In genomic region chr16:12076270-12076669, GRCm38 (mm10) we compare ENCODE assay signal across 9 mouse cellular contexts.
DNase-seq lines count a peak whose midpoint lies in the region; ATAC-seq and TF ChIP-seq lines count a peak whose summit lies in the region.
"Had no signal": no experiment of that assay in that cellular context is flagged by ENCODE, and none has a peak within 500 bp of the region (broad histone marks: within the 10 kb centered on the region; RNA-seq: fewer than 3 reads in every experiment).

No protein-coding gene starts in this region.

- H3K4me3 ChIP-seq in kidney, adult 2 months (ENCODE audit: insufficient read depth, low read depth, low read length): no peak overlapping the region
- no peak overlapping the region for H3K4me3 ChIP-seq in forebrain, embryonic 11.5 days (ENCODE audit: low read depth, low read length)
- no peak overlapping the region for H3K4me3 ChIP-seq in midbrain, embryonic 11.5 days (ENCODE audit: low read depth, low read length)
- H3K4me3 ChIP-seq: neural tube, embryonic 12.5 days had no signal

- no peaks in the 10 kb centered on the region for H3K27me3 ChIP-seq in kidney, adult 2 months (replicated peaks; ENCODE audit: control insufficient read depth, insufficient read depth, low read length)
- no peaks in the 10 kb centered on the region for H3K27me3 ChIP-seq in forebrain, embryonic 11.5 days (ENCODE audit: control insufficient read depth, insufficient read depth, low read length)
- H3K27me3 ChIP-seq in midbrain, embryonic 11.5 days (ENCODE audit: control insufficient read depth, insufficient read depth, low read length): no peaks in the 10 kb centered on the region
- H3K27me3 ChIP-seq: neural tube, embryonic 12.5 days had no signal

- no peaks in the 10 kb centered on the region for H3K4me1 ChIP-seq in kidney, adult 2 months (ENCODE audit: control insufficient read depth, insufficient read depth, low read length)
- H3K4me1 ChIP-seq in forebrain, embryonic 11.5 days (replicated peaks; ENCODE audit: control insufficient read depth, insufficient read depth, low read length): no peaks in the 10 kb centered on the region; the same call in 1 of the 2 replicates
- peaks cover 3% of the 10 kb centered on the region; the same call in 1 of the 2 replicates for H3K4me1 ChIP-seq in midbrain, embryonic 11.5 days (ENCODE audit: control insufficient read depth, insufficient read depth, low read length)
- H3K4me1 ChIP-seq: neural tube, embryonic 12.5 days had no signal

- DNase-seq in kidney, adult 2 months: peak; percentile 1
- no peak for DNase-seq in kidney, adult 11 months
- peak; percentile 7 for DNase-seq in adipocyte (ENCODE audit: low spot score)
- peak; percentile 52 for DNase-seq in forebrain, embryonic 11.5 days (ENCODE audit: low spot score)
- DNase-seq in midbrain, embryonic 11.5 days (ENCODE audit: low spot score, missing footprints): no peak
- DNase-seq in thymus, postnatal 14 days: no peak
- no peak for DNase-seq in cerebellum, adult 18-20 months

- TF ChIP-seq CTCF in kidney, adult 2 months (conservative IDR thresholded peaks at IDR 0.05; ENCODE audit: insufficient read depth, insufficient read length, low read depth, low read length): no peak

- no peak overlapping the region for H3K4me2 ChIP-seq in forebrain, embryonic 11.5 days (ENCODE audit: low read depth, low read length, severe bottlenecking)
- no peak overlapping the region for H3K4me2 ChIP-seq in midbrain, embryonic 11.5 days
- H3K4me2 ChIP-seq: neural tube, embryonic 12.5 days had no signal

- WGBS in kidney, adult 2 months: 40% methylated on average over 3 of the region's 3 CpGs
- WGBS in forebrain, embryonic 11.5 days: 71% methylated on average over 3 of the region's 3 CpGs
- WGBS in midbrain, embryonic 11.5 days: 69% methylated on average over 3 of the region's 3 CpGs

- no peak overlapping the region for H3K27ac ChIP-seq in kidney, adult 2 months (ENCODE audit: insufficient read depth, low read depth, low read length)
- H3K27ac ChIP-seq in forebrain, embryonic 11.5 days (ENCODE audit: low read depth, low read length): no peak overlapping the region
- no peak overlapping the region for H3K27ac ChIP-seq in midbrain, embryonic 11.5 days (ENCODE audit: low read depth, low read length)
- H3K27ac ChIP-seq: neural tube, embryonic 12.5 days had no signal

- no peak overlapping the region for H3K9ac ChIP-seq in forebrain, embryonic 11.5 days (ENCODE audit: low read length)
- H3K9ac ChIP-seq in midbrain, embryonic 11.5 days (ENCODE audit: low read length): no peak overlapping the region
- H3K9ac ChIP-seq: neural tube, embryonic 12.5 days had no signal

- no peaks in the 10 kb centered on the region for H3K9me3 ChIP-seq in forebrain, embryonic 11.5 days (ENCODE audit: control insufficient read depth, low read length)
- no peaks in the 10 kb centered on the region for H3K9me3 ChIP-seq in midbrain, embryonic 11.5 days (ENCODE audit: control insufficient read depth, low read length)
- H3K9me3 ChIP-seq: neural tube, embryonic 12.5 days had no signal

- peak; percentile 67; the same call in 1 of the 2 replicates for ATAC-seq in forebrain, embryonic 11.5 days (replicated peaks; ENCODE audit: low FRiP score)
- ATAC-seq in midbrain, embryonic 11.5 days (ENCODE audit: low FRiP score): peak; percentile 55; the same call in 1 of the 2 replicates
- ATAC-seq in granulocyte monocyte progenitor cell, adult 5-6 weeks (replicated peaks; ENCODE audit: poor library complexity, severe bottlenecking): no peak

- TF ChIP-seq POLR2A in kidney, adult 2 months (IDR thresholded peaks at IDR 0.05; ENCODE audit: low read depth, low read length): no peak

- H3K36me3 ChIP-seq in kidney, adult 2 months (ENCODE audit: control insufficient read depth, insufficient read depth, low read length): no peaks in the 10 kb centered on the region
- H3K36me3 ChIP-seq in forebrain, embryonic 11.5 days (ENCODE audit: control insufficient read depth, insufficient read depth, low read length): no peaks in the 10 kb centered on the region
- H3K36me3 ChIP-seq in midbrain, embryonic 11.5 days (ENCODE audit: control insufficient read depth, insufficient read depth, low read length): no peaks in the 10 kb centered on the region
- H3K36me3 ChIP-seq: neural tube, embryonic 12.5 days had no signal

Comparison
In these comparisons a context has a peak if more than half of its experiments do, and no peak if none do; other contexts are left out.
1. DNase-seq: peak in kidney, adult 2 months (single experiment), adipocyte (single experiment) and forebrain, embryonic 11.5 days (single experiment); none in kidney, adult 11 months (single experiment), midbrain, embryonic 11.5 days (single experiment), thymus, postnatal 14 days (single experiment) and cerebellum, adult 18-20 months (0 of 2).